Mouse (Mus musculus) forebrain, embryonic 14.5 days (tissue): ENCODE results near the gene Cacna2d2. TPM values are rescaled to one million over a fixed set of nuclear protein-coding genes. Genes with fewer than 3 reads are reported as not detected.

Experiments
- ATAC-seq: fragments of 200-750 bp; cut with Nextera tagmentation; 2 replicates; pipeline ENCODE4 v1.8.0; 2017; ENCODE audit warnings: mild to moderate bottlenecking, moderate library complexity
- DNase-seq: peaks from one replicate; pipeline ENCODE4 v3.0.0-alpha.2; 2015; ENCODE audit warnings: low spot score
- H3K27ac ChIP-seq: fragments of 300-500 bp; sonication (generic); 2 replicates; pipeline ENCODE4 v1.5.1; 2014; ENCODE audit warnings: low read depth, mild to moderate bottlenecking, control low read depth, low read length, moderate library complexity
- H3K27me3 ChIP-seq: fragments of 300-500 bp; sonication (generic); replicated peaks from 2 replicates; pipeline ENCODE4 v1.6.1; 2014; ENCODE audit warnings: low read length, control low read depth, mixed read lengths; ENCODE audit not compliant: control insufficient read depth, insufficient read depth
- H3K36me3 ChIP-seq: fragments of 300-500 bp; sonication (generic); 2 replicates; pipeline ENCODE4 v1.6.1; 2014; ENCODE audit warnings: low read length, control low read depth; ENCODE audit not compliant: control insufficient read depth, insufficient read depth
- H3K4me1 ChIP-seq: fragments of 300-500 bp; sonication (generic); 2 replicates; pipeline ENCODE4 v1.6.1; 2014; ENCODE audit warnings: antibody characterized with exemption, low read length, control low read depth; ENCODE audit not compliant: control insufficient read depth, insufficient read depth
- H3K4me2 ChIP-seq: fragments of 300-500 bp; sonication (generic); 2 replicates; pipeline ENCODE4 v1.6.1; 2014; ENCODE audit warnings: mild to moderate bottlenecking, control low read depth, low read length
- H3K4me3 ChIP-seq: fragments of 300-500 bp; sonication (generic); 2 replicates; pipeline ENCODE4 v1.5.1; 2014; ENCODE audit warnings: low read depth, low read length, control low read depth
- H3K9ac ChIP-seq: fragments of 300-500 bp; sonication (generic); 2 replicates; pipeline ENCODE4 v1.6.1; 2014; ENCODE audit warnings: mild to moderate bottlenecking, low read length, control low read depth, moderate library complexity
- H3K9me3 ChIP-seq: fragments of 300-500 bp; sonication (generic); replicated peaks from 2 replicates; pipeline ENCODE4 v1.6.1; 2016; ENCODE audit warnings: low read length, control low read depth, mixed read lengths; ENCODE audit not compliant: control insufficient read depth
- WGBS: fragments of 180-500 bp; shearing (Covaris S2); extraction: QIAGEN DNeasy Blood & Tissue Kit; methylation state at CpG from one replicate; pipeline ENCODE4 v1.1.7; 2014; 5-methylcytosine and 5-hydroxymethylcytosine counted together
- polyA plus RNA-seq: library from polyadenylated mRNA; unstranded; fragments of >200 nt; fragmentation: Nextera tagmentation; extraction: Ambion mirVana; gene quantifications from 2 replicates; pipeline ENCODE4 v1.2.1, GENCODE M21; 2014

Cacna2d2 gene
- polyA plus RNA-seq, 1 experiment from 2014 or later = 4.2 TPM

DNA sequence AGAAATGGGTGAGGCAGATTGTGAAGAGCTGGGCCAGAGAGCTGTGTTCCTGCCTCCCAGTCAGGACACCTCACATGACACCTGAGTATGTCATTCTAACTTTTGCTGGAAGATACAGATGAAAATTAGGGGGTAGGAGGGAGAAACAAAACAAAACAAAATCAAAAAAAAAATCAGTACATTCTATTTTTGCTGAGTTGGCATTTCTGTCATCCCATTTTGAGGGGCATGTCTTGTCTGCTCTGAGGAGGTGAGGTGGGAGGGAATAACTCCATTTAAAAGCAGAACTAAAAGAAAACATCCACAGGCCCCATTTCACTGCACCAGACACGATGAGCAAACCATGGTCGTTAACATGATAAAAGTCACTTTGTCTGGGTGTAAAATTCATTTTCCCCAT lies 11.1 kb upstream of the Cacna2d2 start:
- H3K4me3 ChIP-seq = no peak overlapping the region
- WGBS = 51% methylated on average over 2 of the region's 2 CpGs
- H3K9me3 ChIP-seq = no peaks in the 10 kb centered on the region
- H3K4me2 ChIP-seq = no peak overlapping the region
- H3K36me3 ChIP-seq = no peaks in the 10 kb centered on the region
- H3K27ac ChIP-seq = no peak overlapping the region
- DNase-seq (no peak), ATAC-seq (no peak)
- no peaks in the 10 kb centered on the region for H3K4me1 ChIP-seq
- no peak overlapping the region for H3K9ac ChIP-seq
- H3K27me3 ChIP-seq = peaks cover 9% of the 10 kb centered on the region

DNA sequence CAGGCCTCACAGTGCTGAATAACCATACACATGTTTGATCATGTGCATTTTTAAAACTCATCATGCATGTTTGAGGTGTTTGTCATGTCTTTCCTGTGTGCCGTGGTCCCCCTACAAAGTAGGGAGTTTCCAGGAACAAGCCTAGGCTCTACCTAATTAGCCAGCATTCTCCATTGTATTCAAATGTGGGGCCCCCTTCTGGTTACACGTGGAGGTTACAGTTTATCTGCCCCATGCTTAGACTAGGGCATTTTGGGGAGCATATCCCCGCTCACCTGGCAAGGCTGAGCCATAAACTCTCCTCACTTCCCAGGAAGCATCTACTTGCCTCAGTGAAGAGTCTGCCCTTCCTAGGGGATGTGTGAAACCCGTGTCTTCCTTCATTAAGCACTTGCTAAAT lies 3.0 kb upstream of the Cacna2d2 start:
- no peak overlapping the region for H3K9ac ChIP-seq
- WGBS = 32% methylated on average over 4 of the region's 4 CpGs
- H3K4me3 ChIP-seq = no peak overlapping the region
- no peak for DNase-seq
- peaks cover 17% of the 10 kb centered on the region for H3K27me3 ChIP-seq
- no peaks in the 10 kb centered on the region for H3K36me3 ChIP-seq
- ATAC-seq = no peak
- no peaks in the 10 kb centered on the region for H3K9me3 ChIP-seq
- H3K4me1 ChIP-seq = peaks cover 8% of the 10 kb centered on the region
- H3K4me2 ChIP-seq = no peak overlapping the region
- no peak overlapping the region for H3K27ac ChIP-seq

DNA sequence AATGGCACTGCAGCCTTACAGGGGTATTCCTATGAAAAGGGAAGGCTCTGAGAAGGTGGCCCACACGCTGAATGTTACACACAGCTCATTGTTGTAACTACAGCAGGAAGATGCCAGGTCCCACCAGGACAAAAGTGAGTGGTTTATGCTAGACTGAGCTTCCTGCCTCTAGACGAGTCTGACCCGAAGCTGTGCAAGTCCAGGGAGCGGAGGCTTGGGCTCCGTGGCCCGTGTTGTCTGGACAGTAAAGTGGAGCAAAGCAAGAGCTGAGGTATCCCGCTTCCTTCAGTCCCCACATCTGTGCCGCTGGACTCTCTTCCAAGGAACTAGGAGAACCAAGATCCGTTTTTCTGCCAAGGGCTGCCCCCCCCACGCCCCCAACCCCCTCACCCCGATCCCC lies 444 bp upstream of the Cacna2d2 start:
- WGBS = 26% methylated on average over 11 of the region's 11 CpGs
- peaks cover 14% of the 10 kb centered on the region for H3K4me1 ChIP-seq
- no peaks in the 10 kb centered on the region for H3K9me3 ChIP-seq
- no peak for ATAC-seq
- H3K36me3 ChIP-seq = no peaks in the 10 kb centered on the region
- H3K4me3 ChIP-seq = peak overlapping the region; percentile 75; the same call in 1 of the 2 replicates
- H3K4me2 ChIP-seq = peak overlapping the region; percentile 98
- no peak overlapping the region for H3K9ac ChIP-seq
- H3K27me3 ChIP-seq = peaks cover 17% of the 10 kb centered on the region
- H3K27ac ChIP-seq = no peak overlapping the region
- no peak for DNase-seq

DNA sequence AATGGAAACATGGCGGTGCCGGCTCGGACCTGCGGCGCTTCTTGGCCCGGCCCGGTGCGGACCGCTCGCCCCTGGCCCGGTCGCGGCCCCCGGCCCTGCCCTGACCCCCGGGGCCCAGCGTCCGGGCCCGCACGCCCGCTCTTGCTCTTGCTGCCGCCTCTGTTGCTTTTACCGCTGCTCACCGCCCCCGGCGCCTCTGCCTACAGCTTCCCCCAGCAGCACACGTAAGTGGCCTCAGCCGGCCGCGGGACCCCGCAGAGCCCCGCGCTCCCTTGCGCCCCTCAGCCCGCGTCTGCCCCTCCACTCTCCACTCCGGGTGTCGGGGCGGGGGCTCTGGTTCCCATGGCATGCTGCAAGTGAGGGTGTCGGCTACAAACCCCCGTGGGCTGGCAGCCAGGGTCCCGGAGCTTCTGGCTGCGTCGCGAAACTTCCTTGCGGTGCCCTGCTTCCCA lies 674 bp downstream of the Cacna2d2 start:
- Histone ChIP-seq H3K4me2 (peak overlapping the region; percentile 98), H3K9ac (peak overlapping the region; percentile 82), H3K9me3 (no peaks in the 10 kb centered on the region), H3K27ac (peak overlapping the region; percentile 46; the same call in 1 of the 2 replicates), H3K36me3 (no peaks in the 10 kb centered on the region), H3K4me1 (peaks cover 14% of the 10 kb centered on the region), H3K27me3 (peaks cover 17% of the 10 kb centered on the region), H3K4me3 (peak overlapping the region; percentile 75)
- DNase-seq (no peak), ATAC-seq (peak; percentile 60)
- WGBS = under 1% methylated on average over 39 of the region's 45 CpGs

DNA sequence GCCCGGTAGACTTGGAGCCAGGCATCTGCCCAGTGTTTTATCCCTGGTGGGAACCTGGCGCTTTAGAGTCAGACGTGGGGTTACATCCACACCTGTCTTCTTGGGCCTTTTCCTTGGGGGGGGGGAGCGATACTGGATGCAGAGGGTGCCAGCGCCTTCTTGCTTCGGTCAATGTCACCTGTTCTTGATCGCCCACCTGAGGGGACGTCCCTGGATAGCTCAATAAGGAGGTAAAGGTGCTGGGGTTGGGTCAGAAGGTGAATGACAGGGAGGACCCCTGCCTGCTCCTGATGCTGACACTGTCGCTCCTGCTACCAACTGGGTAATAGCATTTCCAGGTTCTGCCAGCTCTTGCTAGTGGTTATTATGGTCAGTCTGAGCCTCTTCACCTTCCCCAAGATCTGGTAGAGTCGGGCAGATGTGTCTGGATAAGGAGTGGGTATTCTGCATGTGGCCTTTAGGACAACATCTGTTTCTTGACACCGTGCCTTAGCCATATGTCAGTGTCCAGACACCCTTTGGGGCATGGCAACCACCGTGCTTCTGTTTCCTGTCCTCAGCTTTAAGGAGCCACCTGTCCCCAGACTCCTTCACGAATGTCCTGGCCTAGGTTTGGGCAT lies 1.4 kb downstream of the Cacna2d2 start:
- Histone ChIP-seq H3K4me1 (peaks cover 14% of the 10 kb centered on the region), H3K36me3 (no peaks in the 10 kb centered on the region), H3K27ac (no peak overlapping the region), H3K4me2 (peak overlapping the region; percentile 98), H3K4me3 (peak overlapping the region; percentile 75), H3K9ac (peak overlapping the region; percentile 82), H3K9me3 (no peaks in the 10 kb centered on the region), H3K27me3 (peaks cover 17% of the 10 kb centered on the region)
- no peak for ATAC-seq
- DNase-seq = no peak
- WGBS = 21% methylated on average over 13 of the region's 13 CpGs

DNA sequence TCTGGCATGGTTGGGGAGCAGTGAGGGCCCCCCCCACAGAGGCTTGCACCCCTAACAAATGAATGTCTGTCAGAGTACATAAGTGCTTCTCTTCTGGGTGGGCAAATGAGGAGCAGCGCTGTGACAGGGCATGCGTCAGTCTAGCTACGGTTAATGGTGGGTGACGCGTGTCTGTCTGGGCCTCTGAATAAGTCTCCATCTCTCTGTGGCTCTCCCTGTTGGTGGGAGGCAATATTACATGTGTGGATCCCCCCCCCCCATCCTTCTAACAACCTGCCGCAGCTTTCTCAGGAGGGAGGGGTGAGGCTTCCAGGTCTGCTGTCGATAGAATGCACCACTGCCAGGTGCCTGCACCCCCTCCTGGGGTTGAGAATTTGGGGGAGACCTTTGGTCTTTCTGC lies 3.7 kb downstream of the Cacna2d2 start:
- H3K36me3 ChIP-seq = no peaks in the 10 kb centered on the region
- peaks cover 13% of the 10 kb centered on the region for H3K27me3 ChIP-seq
- no peak for ATAC-seq
- H3K4me2 ChIP-seq = peak overlapping the region; percentile 98
- no peak for DNase-seq
- 0 out of 2 replicates have a peak overlapping the region, but pooled peaks have one; percentile 5 for H3K9ac ChIP-seq
- H3K4me1 ChIP-seq = peaks cover 14% of the 10 kb centered on the region
- H3K27ac ChIP-seq = no peak overlapping the region
- 71% methylated on average over 7 of the region's 7 CpGs for WGBS
- H3K9me3 ChIP-seq = no peaks in the 10 kb centered on the region
- H3K4me3 ChIP-seq = no peak overlapping the region

DNA sequence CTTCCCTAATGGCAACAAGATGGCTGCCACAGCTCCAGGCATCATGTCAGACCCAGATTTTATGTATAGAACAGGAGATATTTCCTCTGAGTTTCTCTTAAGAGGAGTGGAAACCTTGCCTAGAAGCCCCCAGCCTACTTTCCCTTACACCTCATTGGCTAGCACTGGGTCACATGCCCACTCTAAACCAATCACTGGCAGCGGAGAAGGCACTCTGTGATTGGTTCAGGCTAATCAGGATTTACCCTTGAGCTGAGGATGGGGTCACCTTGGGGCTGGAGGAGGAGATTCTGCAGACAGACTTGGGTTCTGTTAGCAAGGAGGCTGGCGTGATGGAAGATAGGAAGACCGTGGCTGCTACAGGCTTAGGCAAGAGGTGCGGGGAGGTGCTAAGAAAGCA lies 10.0 kb downstream of the Cacna2d2 start:
- Histone ChIP-seq H3K36me3 (no peaks in the 10 kb centered on the region), H3K27me3 (no peaks in the 10 kb centered on the region), H3K27ac (no peak overlapping the region), H3K9me3 (no peaks in the 10 kb centered on the region), H3K4me2 (no peak overlapping the region), H3K4me1 (no peaks in the 10 kb centered on the region), H3K4me3 (no peak overlapping the region), H3K9ac (no peak overlapping the region)
- ATAC-seq (no peak), DNase-seq (no peak)
- WGBS = 84% methylated on average over 4 of the region's 4 CpGs

DNA sequence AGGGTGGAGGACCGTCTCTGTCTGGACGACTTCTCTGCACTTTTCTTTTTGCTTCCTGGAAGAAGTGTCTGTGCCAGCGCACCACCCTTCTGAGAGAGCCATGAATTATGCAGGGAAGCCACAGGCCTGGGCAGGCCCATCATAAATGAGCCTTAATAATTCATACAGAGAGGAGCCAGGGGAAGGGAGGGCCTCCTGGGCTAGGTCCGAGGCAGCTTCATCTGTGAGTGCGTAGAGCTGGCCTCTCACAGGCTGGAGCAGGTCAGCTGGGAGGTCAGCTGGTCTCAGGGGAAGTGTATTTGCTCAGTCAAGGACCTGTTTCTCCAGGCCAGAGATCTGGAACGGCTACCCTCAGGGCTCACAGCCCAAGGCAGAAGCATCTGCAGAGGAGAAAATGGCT lies 17.7 kb downstream of the Cacna2d2 start:
- Histone ChIP-seq H3K27me3 (no peaks in the 10 kb centered on the region), H3K36me3 (no peaks in the 10 kb centered on the region), H3K4me3 (no peak overlapping the region), H3K9ac (no peak overlapping the region), H3K9me3 (no peaks in the 10 kb centered on the region), H3K27ac (no peak overlapping the region), H3K4me2 (no peak overlapping the region), H3K4me1 (peaks cover 9% of the 10 kb centered on the region; the same call in 1 of the 2 replicates)
- 76% methylated on average over 6 of the region's 6 CpGs for WGBS
- ATAC-seq (no peak), DNase-seq (no peak)

DNA sequence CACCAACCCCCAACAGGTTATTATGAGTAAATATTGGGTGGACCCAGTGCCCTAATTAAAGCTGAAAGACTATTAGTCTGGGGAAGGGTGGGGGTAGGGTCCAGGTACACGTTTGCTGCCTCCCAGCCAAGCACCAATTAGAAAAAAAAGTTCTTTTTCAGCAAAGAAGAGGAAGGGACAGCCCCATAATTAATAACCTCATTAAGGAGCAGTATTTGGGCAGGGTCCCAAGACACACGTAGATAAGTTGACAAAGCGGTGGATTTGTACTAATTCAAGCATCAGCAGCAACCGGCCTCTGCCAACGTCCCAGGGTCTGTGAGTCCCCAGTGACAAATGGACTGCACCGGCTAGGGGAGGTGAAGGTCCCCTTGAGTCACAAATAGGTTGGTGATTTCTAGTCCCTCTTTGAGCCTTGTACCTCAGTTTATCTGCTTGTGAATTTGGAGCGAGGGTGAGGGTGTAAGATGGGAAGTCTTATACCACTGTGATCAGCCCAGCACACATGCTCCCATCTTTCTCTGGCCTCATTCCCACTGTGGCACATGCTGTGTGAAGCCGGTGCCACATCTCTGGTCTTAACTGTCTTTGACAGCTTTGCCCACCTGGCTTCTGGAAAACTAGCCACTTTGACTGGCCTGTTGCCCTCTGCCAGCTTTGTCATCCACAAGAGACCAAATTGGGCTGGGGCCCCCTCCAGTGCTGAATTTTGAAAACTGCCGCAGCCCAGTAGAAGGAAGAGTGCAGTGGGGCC lies 20.3 kb downstream of the Cacna2d2 start:
- no peak for ATAC-seq
- no peak overlapping the region for H3K4me2 ChIP-seq
- no peaks in the 10 kb centered on the region for H3K36me3 ChIP-seq
- peaks cover 19% of the 10 kb centered on the region for H3K4me1 ChIP-seq
- 46% methylated on average over 9 of the region's 9 CpGs for WGBS
- H3K9me3 ChIP-seq = no peaks in the 10 kb centered on the region
- no peak overlapping the region for H3K27ac ChIP-seq
- no peak overlapping the region for H3K9ac ChIP-seq
- peak; percentile 62 for DNase-seq
- no peaks in the 10 kb centered on the region for H3K27me3 ChIP-seq
- H3K4me3 ChIP-seq = no peak overlapping the region
